Comparison of ENCODE assay signal across 9 mouse cellular contexts in genomic region chr5:101239298-101240118, GRCm38 (mm10).
DNase-seq lines count a peak whose midpoint lies in the region; ATAC-seq and TF ChIP-seq lines count a peak whose summit lies in the region.
"Had no signal": no experiment of that assay in that cellular context is flagged by ENCODE, and none has a peak within 500 bp of the region (broad histone marks: within the 10 kb centered on the region; RNA-seq: fewer than 3 reads in every experiment).

No protein-coding gene starts in this region.

- H3K4me3 ChIP-seq in embryonic facial prominence, embryonic 13.5 days: peak overlapping the region; percentile 16; the same call in 1 of the 2 replicates
- H3K4me3 ChIP-seq in lung, embryonic 14.5 days (ENCODE audit: low read depth, low read length): peak overlapping the region; percentile 17
- peak overlapping the region; percentile 77 for H3K4me3 ChIP-seq in spleen, adult 2 months (ENCODE audit: extremely low read depth, insufficient read depth, insufficient read length)
- no peak overlapping the region for H3K4me3 ChIP-seq in forebrain, embryonic 12.5 days (replicated peaks)
- H3K4me3 ChIP-seq: limb, embryonic 12.5 days had no signal

- WGBS in embryonic facial prominence, embryonic 13.5 days: 54% methylated on average over 16 of the region's 16 CpGs
- 37% methylated on average over 16 of the region's 16 CpGs for WGBS in lung, embryonic 14.5 days
- WGBS in spleen, adult 2 months: 14% methylated on average over 16 of the region's 16 CpGs
- 84% methylated on average over 16 of the region's 16 CpGs for whole genome bisulfite sequencing in forebrain, embryonic 12.5 days

- no peaks in the 10 kb centered on the region for H3K36me3 ChIP-seq in embryonic facial prominence, embryonic 13.5 days
- no peaks in the 10 kb centered on the region for H3K36me3 ChIP-seq in lung, embryonic 14.5 days (ENCODE audit: insufficient read depth)
- peaks cover 7% of the 10 kb centered on the region; the same call in 1 of the 2 replicates for H3K36me3 ChIP-seq in spleen, adult 2 months (ENCODE audit: control insufficient read depth, insufficient read depth, low read length)
- no peaks in the 10 kb centered on the region for H3K36me3 ChIP-seq in forebrain, embryonic 12.5 days (replicated peaks)
- H3K36me3 ChIP-seq: limb, embryonic 12.5 days had no signal

- DNase-seq in embryo, embryonic 11 days: peak; percentile 22
- no peak for DNase-seq in embryo, embryonic 9.5 days (ENCODE audit: extremely low spot score)
- peak; percentile 61 for DNase-seq in lung, embryonic 14.5 days
- peak; percentile 9 to 34 for DNase-seq in spleen, adult 2 months (ENCODE audit: low read depth in 1 of 2, low spot score in 2 of 2)
- no peak for DNase-seq in urinary bladder, postnatal 10 days (ENCODE audit: low spot score)
- no peak for DNase-seq in layer of hippocampus, postnatal 10 days (ENCODE audit: low spot score in 2 of 2)

- H3K9ac ChIP-seq in embryonic facial prominence, embryonic 13.5 days: no peak overlapping the region
- H3K9ac ChIP-seq in lung, embryonic 14.5 days: no peak overlapping the region
- no peak overlapping the region for H3K9ac ChIP-seq in forebrain, embryonic 12.5 days
- H3K9ac ChIP-seq: limb, embryonic 12.5 days had no signal

- no peak for TF ChIP-seq POLR2A in spleen, adult 2 months (IDR thresholded peaks at IDR 0.05; ENCODE audit: low read depth, low read length)

- H3K9me3 ChIP-seq in embryonic facial prominence, embryonic 13.5 days: no peaks in the 10 kb centered on the region
- H3K9me3 ChIP-seq in lung, embryonic 14.5 days (ENCODE audit: low read depth, low read length): no peaks in the 10 kb centered on the region
- H3K9me3 ChIP-seq in forebrain, embryonic 12.5 days: no peaks in the 10 kb centered on the region
- H3K9me3 ChIP-seq: limb, embryonic 12.5 days had no signal

- H3K4me2 ChIP-seq in embryonic facial prominence, embryonic 13.5 days: peak overlapping the region; percentile 44
- H3K4me2 ChIP-seq in lung, embryonic 14.5 days: peak overlapping the region; percentile 44
- no peak overlapping the region for H3K4me2 ChIP-seq in forebrain, embryonic 12.5 days
- H3K4me2 ChIP-seq: limb, embryonic 12.5 days had no signal

- no peaks in the 10 kb centered on the region for H3K4me1 ChIP-seq in embryonic facial prominence, embryonic 13.5 days
- H3K4me1 ChIP-seq in lung, embryonic 14.5 days (ENCODE audit: insufficient read depth): no peaks in the 10 kb centered on the region
- H3K4me1 ChIP-seq in spleen, adult 2 months (ENCODE audit: control insufficient read depth, insufficient read depth, insufficient read length): peaks cover 3% of the 10 kb centered on the region; the same call in 1 of the 2 replicates
- H3K4me1 ChIP-seq in forebrain, embryonic 12.5 days: no peaks in the 10 kb centered on the region

- no peak overlapping the region for H3K27ac ChIP-seq in embryonic facial prominence, embryonic 13.5 days
- H3K27ac ChIP-seq in lung, embryonic 14.5 days (ENCODE audit: low read depth): no peak overlapping the region
- H3K27ac ChIP-seq in spleen, adult 2 months (ENCODE audit: insufficient read depth, low read length): peak overlapping the region; percentile 87
- H3K27ac ChIP-seq in forebrain, embryonic 12.5 days: no peak overlapping the region
- H3K27ac ChIP-seq: limb, embryonic 12.5 days had no signal

- TF ChIP-seq CTCF in lung, embryonic 14.5 days (IDR thresholded peaks at IDR 0.05; ENCODE audit: low read depth): no peak
- TF ChIP-seq CTCF in spleen, adult 2 months (IDR thresholded peaks at IDR 0.05; ENCODE audit: extremely low read depth, insufficient read depth, insufficient read length, insufficient replicate concordance): no peak

- ATAC-seq in embryonic facial prominence, embryonic 13.5 days (ENCODE audit: insufficient number of reproducible peaks, insufficient read depth, low FRiP score, low TSS enrichment, low read depth): no peak
- peak; percentile 41; the same call in 1 of the 2 replicates for ATAC-seq in lung, embryonic 14.5 days (ENCODE audit: insufficient read depth)
- ATAC-seq in forebrain, embryonic 12.5 days (ENCODE audit: low FRiP score): no peak

- no peaks in the 10 kb centered on the region for H3K27me3 ChIP-seq in embryonic facial prominence, embryonic 13.5 days
- H3K27me3 ChIP-seq in lung, embryonic 14.5 days (ENCODE audit: insufficient read depth, low read length): no peaks in the 10 kb centered on the region
- H3K27me3 ChIP-seq in spleen, adult 2 months (ENCODE audit: control insufficient read depth, insufficient read depth, low read length): no peaks in the 10 kb centered on the region
- H3K27me3 ChIP-seq in forebrain, embryonic 12.5 days: no peaks in the 10 kb centered on the region
- H3K27me3 ChIP-seq: limb, embryonic 12.5 days had no signal

Comparison
In these comparisons a context has a peak if more than half of its experiments do, and no peak if none do; other contexts are left out.
1. DNase-seq: peak in embryo, embryonic 11 days (single experiment), lung, embryonic 14.5 days (single experiment) and spleen, adult 2 months (2 of 2); none in embryo, embryonic 9.5 days (single experiment), urinary bladder, postnatal 10 days (single experiment) and layer of hippocampus, postnatal 10 days (0 of 2).